Mouse (Mus musculus) neural tube, embryonic 12.5 days (tissue): ENCODE data around the gene E2f7. TPM values are rescaled to one million over a fixed set of nuclear protein-coding genes. Genes with fewer than 3 reads are reported as not detected.

Experiments used
- ATAC-seq: fragments of 200-750 bp; cut with Nextera tagmentation; 2 replicates; pipeline ENCODE4 v1.8.0; 2017; ENCODE audit warnings: low read depth, mild to moderate bottlenecking, moderate TSS enrichment, moderate library complexity; ENCODE audit not compliant: low FRiP score
- H3K27ac ChIP-seq: fragments of 300-500 bp; sonication (generic); 2 replicates; pipeline ENCODE4 v1.5.1; 2016
- H3K27me3 ChIP-seq: fragments of 300-500 bp; sonication (generic); replicated peaks from 2 replicates; pipeline ENCODE4 v1.6.1; 2016; ENCODE audit warnings: mild to moderate bottlenecking
- H3K36me3 ChIP-seq: fragments of 300-500 bp; sonication (generic); 2 replicates; pipeline ENCODE4 v1.6.1; 2016; ENCODE audit warnings: mild to moderate bottlenecking
- H3K4me1 ChIP-seq: fragments of 300-500 bp; sonication (generic); 2 replicates; pipeline ENCODE4 v1.6.1; 2016
- H3K4me2 ChIP-seq: fragments of 300-500 bp; sonication (generic); replicated peaks from 2 replicates; pipeline ENCODE4 v1.6.1; 2016; ENCODE audit warnings: mild to moderate bottlenecking
- H3K4me3 ChIP-seq: fragments of 300-500 bp; sonication (generic); 2 replicates; pipeline ENCODE4 v1.5.1; 2016
- H3K9ac ChIP-seq: fragments of 300-500 bp; sonication (generic); 2 replicates; pipeline ENCODE4 v1.6.1; 2016; ENCODE audit warnings: mild to moderate bottlenecking
- H3K9me3 ChIP-seq: fragments of 300-500 bp; sonication (generic); 2 replicates; pipeline ENCODE4 v1.6.1; 2016; ENCODE audit warnings: mild to moderate bottlenecking
- WGBS: fragments of 180-500 bp; shearing (Covaris S2); methylation state at CpG from one replicate; pipeline ENCODE4 v1.1.7; 2016; 5-methylcytosine and 5-hydroxymethylcytosine counted together
- polyA plus RNA-seq: library from polyadenylated mRNA; unstranded; fragments of >200 nt; fragmentation: Nextera tagmentation; extraction: Ambion mirVana; gene quantifications from 2 replicates; pipeline ENCODE4 v1.2.1, GENCODE M21; 2016

E2f7 gene
- polyA plus RNA-seq, 1 experiment from 2014 or later: 19.5 TPM

GRCm38 (mm10) chr10:110788049-110788752 lies 43.0 kb downstream of the E2f7 start:
- Histone ChIP-seq H3K4me3 (no peak overlapping the region), H3K9me3 (no peaks in the 10 kb centered on the region), H3K4me1 (no peaks in the 10 kb centered on the region), H3K9ac (no peak overlapping the region), H3K36me3 (peaks cover 14% of the 10 kb centered on the region; the same call in 1 of the 2 replicates), H3K27me3 (no peaks in the 10 kb centered on the region), H3K4me2 (no peak overlapping the region), H3K27ac (no peak overlapping the region)
- no peak for ATAC-seq
- 75% methylated on average over 12 of the region's 12 CpGs for WGBS

GRCm38 (mm10) chr10:110789683-110790082 lies 44.4 kb downstream of the E2f7 start:
- Histone ChIP-seq H3K9ac (no peak overlapping the region), H3K4me1 (no peaks in the 10 kb centered on the region), H3K36me3 (peaks cover 10% of the 10 kb centered on the region; the same call in 1 of the 2 replicates), H3K27me3 (no peaks in the 10 kb centered on the region), H3K4me3 (no peak overlapping the region), H3K27ac (no peak overlapping the region), H3K4me2 (no peak overlapping the region), H3K9me3 (no peaks in the 10 kb centered on the region)
- 96% methylated on average over 8 of the region's 8 CpGs for whole genome bisulfite sequencing
- no peak for ATAC-seq

- H3K9ac ChIP-seq: no peak overlapping the region
- 78% methylated on average over 8 of the region's 8 CpGs for WGBS
- no peaks in the 10 kb centered on the region for H3K9me3 ChIP-seq
- no peaks in the 10 kb centered on the region for H3K36me3 ChIP-seq
- H3K4me3 ChIP-seq: no peak overlapping the region
- no peaks in the 10 kb centered on the region for H3K27me3 ChIP-seq
- no peak overlapping the region for H3K27ac ChIP-seq
- no peak for ATAC-seq
- no peak overlapping the region for H3K4me2 ChIP-seq
- H3K4me1 ChIP-seq: no peaks in the 10 kb centered on the region; the same call in 1 of the 2 replicates
Measured at GRCm38 (mm10) chr10:110793150-110793787, 48.0 kb downstream of the E2f7 start.

GRCm38 (mm10) chr10:110794564-110795205 lies 49.4 kb downstream of the E2f7 start:
- ATAC-seq: peak; percentile 80
- H3K27ac ChIP-seq: no peak overlapping the region
- peak overlapping the region; percentile 22 for H3K4me2 ChIP-seq
- H3K4me1 ChIP-seq: no peaks in the 10 kb centered on the region; the same call in 1 of the 2 replicates
- no peaks in the 10 kb centered on the region for H3K36me3 ChIP-seq
- H3K9me3 ChIP-seq: no peaks in the 10 kb centered on the region
- no peaks in the 10 kb centered on the region for H3K27me3 ChIP-seq
- H3K9ac ChIP-seq: no peak overlapping the region
- WGBS: 16% methylated on average over 12 of the region's 12 CpGs
- H3K4me3 ChIP-seq: no peak overlapping the region

GRCm38 (mm10) chr10:110795206-110795796 lies 50.1 kb downstream of the E2f7 start:
- ATAC-seq: no peak
- Histone ChIP-seq H3K36me3 (no peaks in the 10 kb centered on the region), H3K27me3 (no peaks in the 10 kb centered on the region), H3K9me3 (no peaks in the 10 kb centered on the region), H3K4me3 (no peak overlapping the region), H3K27ac (no peak overlapping the region), H3K9ac (no peak overlapping the region), H3K4me1 (no peaks in the 10 kb centered on the region; the same call in 1 of the 2 replicates), H3K4me2 (peak overlapping the region; percentile 22; the same call in 1 of the 2 replicates)
- 82% methylated on average over 9 of the region's 9 CpGs for WGBS

- no peak overlapping the region for H3K27ac ChIP-seq
- H3K9me3 ChIP-seq: no peaks in the 10 kb centered on the region
- no peak overlapping the region for H3K9ac ChIP-seq
- H3K27me3 ChIP-seq: no peaks in the 10 kb centered on the region
- H3K4me1 ChIP-seq: no peaks in the 10 kb centered on the region
- no peak overlapping the region for H3K4me3 ChIP-seq
- WGBS: 86% methylated on average over 3 of the region's 3 CpGs
- H3K4me2 ChIP-seq: no peak overlapping the region
- no peaks in the 10 kb centered on the region for H3K36me3 ChIP-seq
- no peak for ATAC-seq
Measured at GRCm38 (mm10) chr10:110801296-110801695, 56.1 kb downstream of the E2f7 start.

- H3K27ac ChIP-seq: no peak overlapping the region
- H3K9me3 ChIP-seq: no peaks in the 10 kb centered on the region
- no peak overlapping the region for H3K4me3 ChIP-seq
- no peak for ATAC-seq
- H3K36me3 ChIP-seq: no peaks in the 10 kb centered on the region
- WGBS: 82% methylated on average over 11 of the region's 11 CpGs
- H3K27me3 ChIP-seq: no peaks in the 10 kb centered on the region
- no peaks in the 10 kb centered on the region for H3K4me1 ChIP-seq
- H3K9ac ChIP-seq: no peak overlapping the region
- H3K4me2 ChIP-seq: no peak overlapping the region
Measured at GRCm38 (mm10) chr10:110804279-110805024, 59.2 kb downstream of the E2f7 start.

GRCm38 (mm10) chr10:110805025-110805740 lies 59.9 kb downstream of the E2f7 start:
- Histone ChIP-seq H3K4me1 (no peaks in the 10 kb centered on the region), H3K27me3 (no peaks in the 10 kb centered on the region), H3K4me3 (no peak overlapping the region), H3K27ac (no peak overlapping the region), H3K36me3 (no peaks in the 10 kb centered on the region), H3K4me2 (no peak overlapping the region), H3K9me3 (no peaks in the 10 kb centered on the region), H3K9ac (no peak overlapping the region)
- 81% methylated on average over 5 of the region's 5 CpGs for WGBS
- no peak for ATAC-seq

GRCm38 (mm10) chr10:110806471-110806870 lies 61.2 kb downstream of the E2f7 start:
- no peak overlapping the region for H3K27ac ChIP-seq
- no peak overlapping the region for H3K4me3 ChIP-seq
- H3K27me3 ChIP-seq: no peaks in the 10 kb centered on the region
- no peak overlapping the region for H3K4me2 ChIP-seq
- no peaks in the 10 kb centered on the region for H3K36me3 ChIP-seq
- 77% methylated on average over 8 of the region's 8 CpGs for WGBS
- H3K9ac ChIP-seq: no peak overlapping the region
- H3K4me1 ChIP-seq: no peaks in the 10 kb centered on the region
- H3K9me3 ChIP-seq: no peaks in the 10 kb centered on the region
- no peak for ATAC-seq

GRCm38 (mm10) chr10:110810528-110810927 lies 65.3 kb downstream of the E2f7 start:
- no peak overlapping the region for H3K27ac ChIP-seq
- no peaks in the 10 kb centered on the region for H3K9me3 ChIP-seq
- WGBS: 68% methylated on average over 2 of the region's 2 CpGs
- ATAC-seq: no peak
- no peak overlapping the region for H3K4me3 ChIP-seq
- no peaks in the 10 kb centered on the region for H3K4me1 ChIP-seq
- no peaks in the 10 kb centered on the region for H3K36me3 ChIP-seq
- no peak overlapping the region for H3K9ac ChIP-seq
- H3K27me3 ChIP-seq: no peaks in the 10 kb centered on the region
- no peak overlapping the region for H3K4me2 ChIP-seq

- Histone ChIP-seq H3K4me1 (no peaks in the 10 kb centered on the region), H3K4me3 (no peak overlapping the region), H3K4me2 (no peak overlapping the region), H3K9me3 (no peaks in the 10 kb centered on the region), H3K9ac (no peak overlapping the region), H3K27me3 (no peaks in the 10 kb centered on the region), H3K36me3 (no peaks in the 10 kb centered on the region), H3K27ac (no peak overlapping the region)
- no peak for ATAC-seq
- WGBS: 67% methylated on average over 10 of the region's 10 CpGs
Measured at GRCm38 (mm10) chr10:110811209-110811861, 66.1 kb downstream of the E2f7 start.
